Mouse (Mus musculus) B cell, adult 62 days (primary cell): ENCODE data around the gene Ipmk. TPM values are rescaled to one million over a fixed set of nuclear protein-coding genes. Genes with fewer than 3 reads are reported as not detected.

Experiments used
- total RNA-seq: library from RNA; stranded (reverse); gene quantifications from 4 replicates; pipeline ENCODE4 v1.2.4, GENCODE M21; 2023

Ipmk gene
- total RNA-seq: 25.0 to 32.3 TPM (median 27.3 TPM) in 4 replicates

DNA sequence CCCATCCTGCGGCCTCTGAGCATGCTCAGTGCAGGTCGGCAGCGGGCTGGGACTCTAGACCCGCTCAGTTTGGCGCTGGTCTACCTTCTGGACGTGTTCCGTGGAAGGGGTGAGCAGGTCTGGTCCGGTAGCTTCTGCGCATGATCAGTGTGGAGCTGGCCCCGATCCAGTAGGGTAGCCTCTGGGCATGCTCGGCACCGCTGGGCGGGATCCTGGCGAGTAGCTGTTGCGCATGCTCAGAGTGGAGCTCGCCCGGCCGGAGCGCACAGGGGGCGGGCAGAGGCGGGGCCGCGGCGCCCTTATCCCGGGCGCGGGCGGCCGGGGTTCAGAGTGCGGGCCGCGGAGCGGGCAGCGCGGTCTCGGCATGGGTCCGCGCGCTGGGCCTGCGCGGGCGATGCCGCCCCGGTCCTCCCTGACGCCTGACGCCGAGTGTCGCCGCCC, at the start of gene Ipmk:
TSS of gene Ipmk (plus strand) at position 255 of the 441 bp plus-strand sequence.

DNA sequence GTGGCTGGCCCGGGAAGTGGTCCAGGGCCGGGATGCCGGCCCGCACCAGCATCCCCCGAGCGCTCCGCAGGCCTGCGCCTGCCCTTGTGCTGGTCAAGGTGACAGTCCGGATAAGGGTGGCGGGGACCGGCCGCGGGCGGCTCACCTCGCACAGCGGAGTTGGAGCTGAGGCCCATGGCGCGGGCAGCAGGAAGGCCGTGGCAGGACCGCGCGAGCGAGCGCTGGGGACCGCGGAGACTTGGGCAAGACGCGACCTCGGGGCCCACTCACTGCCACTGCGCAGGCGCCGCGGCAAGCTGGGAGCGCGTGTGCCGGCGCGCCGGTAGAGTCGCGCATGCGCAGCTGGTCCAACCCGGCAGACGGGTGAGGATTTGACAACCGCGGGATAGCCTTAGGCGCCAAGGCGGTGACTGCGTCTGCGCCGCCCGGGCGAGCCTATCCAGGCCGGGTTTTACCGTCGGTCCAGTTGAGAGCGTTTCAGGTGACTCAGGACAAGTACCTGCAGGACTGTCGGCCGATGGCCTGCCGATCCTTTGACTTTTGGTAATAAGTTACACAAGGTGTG, 2.9 kb upstream of the Ipmk start, which contains the start of gene Cisd1:
TSS of gene Cisd1 (minus strand) at position 376 of the 565 bp plus-strand sequence.

Other genes with a start within 250 kb of the Ipmk start
- not detected in 4 replicates for gene Bicc1, start 188.1 kb upstream of the Ipmk start, total RNA-seq
- gene Tfam, start 109.5 kb upstream of the Ipmk start, total RNA-seq: 68.6 to 94.8 TPM (median 73.9 TPM) in 4 replicates
- 61.9 to 68.0 TPM (median 65.0 TPM) in 4 replicates for gene Ube2d1, start 62.5 kb upstream of the Ipmk start, total RNA-seq
- gene Cisd1, start 2.8 kb upstream of the Ipmk start, total RNA-seq: 9.6 to 13.2 TPM (median 12.1 TPM) in 4 replicates